Mouse (Mus musculus): ENCODE measurements at regions not wholly inside any gene's neighbourhood (a gene's known extent, or its start where the extent isn't known, plus 50 kb on each side); places are given as distances from the start of the nearest gene placed in this dataset.

- H3K9ac ChIP-seq: no peak overlapping the region
- H3K27ac ChIP-seq: no peak overlapping the region
- H3K4me2 ChIP-seq (replicated peaks): no peak overlapping the region
- no peaks in the 10 kb centered on the region for H3K36me3 ChIP-seq
- H3K9me3 ChIP-seq: no peaks in the 10 kb centered on the region
- no peak for ATAC-seq (ENCODE audit: insufficient number of reproducible peaks, insufficient read depth, low FRiP score, low TSS enrichment)
- WGBS: 60% methylated on average over 10 of the region's 10 CpGs
- H3K4me3 ChIP-seq: no peak overlapping the region
- H3K27me3 ChIP-seq: no peaks in the 10 kb centered on the region
- no peaks in the 10 kb centered on the region for H3K4me1 ChIP-seq
These were observed 55.5 kb upstream of the Itga11 start for GRCm38 (mm10) chr9:62622106-62622505.

GRCm38 (mm10) chr9:62624562-62625044 is 53.0 kb upstream of the Itga11 start:
- H3K27ac ChIP-seq: no peak overlapping the region
- 76% methylated on average over 8 of the region's 8 CpGs for WGBS
- H3K4me3 ChIP-seq: no peak overlapping the region
- no peaks in the 10 kb centered on the region for H3K27me3 ChIP-seq
- H3K9me3 ChIP-seq: no peaks in the 10 kb centered on the region
- H3K4me2 ChIP-seq (replicated peaks): no peak overlapping the region
- 0 out of 2 replicates have a peak, but pooled peaks cover 3% of the 10 kb centered on the region for H3K4me1 ChIP-seq
- H3K9ac ChIP-seq: no peak overlapping the region
- H3K36me3 ChIP-seq: no peaks in the 10 kb centered on the region
- no peak for ATAC-seq (ENCODE audit: insufficient number of reproducible peaks, insufficient read depth, low FRiP score, low TSS enrichment)

GRCm38 (mm10) chr9:62627071-62628000 is 50.3 kb upstream of the Itga11 start:
- Histone ChIP-seq H3K4me1 (0 out of 2 replicates have a peak, but pooled peaks cover 3% of the 10 kb centered on the region), H3K4me2 (replicated peaks) (no peak overlapping the region), H3K27me3 (no peaks in the 10 kb centered on the region), H3K27ac (no peak overlapping the region), H3K9me3 (no peaks in the 10 kb centered on the region), H3K36me3 (no peaks in the 10 kb centered on the region), H3K9ac (no peak overlapping the region), H3K4me3 (no peak overlapping the region)
- ATAC-seq (ENCODE audit: insufficient number of reproducible peaks, insufficient read depth, low FRiP score, low TSS enrichment): no peak
- WGBS: 63% methylated on average over 6 of the region's 6 CpGs

Data from embryonic facial prominence, embryonic 12.5 days (tissue).